Mouse (Mus musculus) heart, embryonic 16.5 days (tissue): ENCODE measurements around the gene Dact3. TPM values are rescaled to one million over a fixed set of nuclear protein-coding genes. Genes with fewer than 3 reads are reported as not detected.

ENCODE experiments used
- ATAC-seq: fragments of 200-750 bp; cut with Nextera tagmentation; replicated peaks from 2 replicates; pipeline ENCODE4 v1.8.0; 2017; ENCODE audit warnings: moderate number of reproducible peaks; ENCODE audit not compliant: insufficient read depth, low FRiP score; ENCODE audit errors: extremely low read depth
- H3K27ac ChIP-seq: fragments of 300-500 bp; sonication (generic); 2 replicates; pipeline ENCODE4 v1.5.1; 2014; ENCODE audit warnings: mild to moderate bottlenecking, low read length, control low read depth, moderate library complexity
- H3K27me3 ChIP-seq: fragments of 300-500 bp; sonication (generic); 2 replicates; pipeline ENCODE4 v1.6.1; 2014; ENCODE audit warnings: low read length, mixed read lengths; ENCODE audit not compliant: control insufficient read depth, insufficient read depth
- H3K36me3 ChIP-seq: fragments of 300-500 bp; sonication (generic); 2 replicates; pipeline ENCODE4 v1.6.1; 2014; ENCODE audit not compliant: control insufficient read depth, insufficient read depth
- H3K4me1 ChIP-seq: fragments of 300-500 bp; sonication (generic); 2 replicates; pipeline ENCODE4 v1.6.1; 2014; ENCODE audit warnings: low read length, mixed read lengths; ENCODE audit not compliant: control insufficient read depth, insufficient read depth
- H3K4me2 ChIP-seq: fragments of 300-500 bp; sonication (generic); 2 replicates; pipeline ENCODE4 v1.6.1; 2014; ENCODE audit warnings: low read depth, mild to moderate bottlenecking, control low read depth, low read length
- H3K4me3 ChIP-seq: fragments of 300-500 bp; sonication (generic); 2 replicates; pipeline ENCODE4 v1.5.1; 2014; ENCODE audit warnings: mild to moderate bottlenecking, control low read depth, low read length
- H3K9ac ChIP-seq: fragments of 300-500 bp; sonication (generic); 2 replicates; pipeline ENCODE4 v1.6.1; 2014; ENCODE audit warnings: low read length, control low read depth
- H3K9me3 ChIP-seq: fragments of 300-500 bp; sonication (generic); replicated peaks from 2 replicates; pipeline ENCODE4 v1.6.1; 2016; ENCODE audit warnings: low read length; ENCODE audit not compliant: control insufficient read depth
- WGBS: fragments of 180-500 bp; shearing (Covaris S2); extraction: QIAGEN DNeasy Blood & Tissue Kit; methylation state at CpG from one replicate; pipeline ENCODE4 v1.1.7; 2014; 5-methylcytosine and 5-hydroxymethylcytosine counted together
- polyA plus RNA-seq: library from polyadenylated mRNA; unstranded; fragments of >200 nt; fragmentation: Nextera tagmentation; extraction: Ambion mirVana; gene quantifications from 2 replicates; pipeline ENCODE4 v1.2.1, GENCODE M21; 2015

Dact3 gene
- polyA plus RNA-seq, 1 experiment from 2014 or later: 2.8 TPM

DNA sequence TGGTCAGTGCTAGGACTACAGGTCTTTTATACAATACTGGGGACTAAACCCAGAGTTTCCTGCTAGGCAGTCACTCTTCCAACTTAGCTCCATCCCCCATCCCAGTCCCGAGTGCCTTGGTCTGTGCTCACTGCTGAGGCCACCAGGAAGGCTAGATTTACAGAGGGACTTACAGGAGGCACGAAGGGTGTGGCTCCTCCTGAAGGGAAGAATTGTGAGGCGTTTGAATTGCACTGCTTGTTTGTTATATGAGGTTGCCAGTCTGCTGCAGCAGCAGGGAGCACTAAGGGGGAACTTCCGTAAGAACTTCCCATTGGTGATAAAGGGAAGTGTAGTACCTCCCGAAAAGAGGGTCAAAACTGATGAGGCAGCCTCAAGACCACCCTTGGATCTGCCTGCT, 5.5 kb downstream of the Dact3 start:
- Histone ChIP-seq H3K9ac (peak overlapping the region; percentile 74), H3K27me3 (peaks cover 6% of the 10 kb centered on the region), H3K9me3 (peaks cover 9% of the 10 kb centered on the region), H3K4me2 (peak overlapping the region; percentile 50), H3K4me3 (peak overlapping the region; percentile 6; the same call in 1 of the 2 replicates), H3K27ac (peak overlapping the region; percentile 97), H3K36me3 (peaks cover 24% of the 10 kb centered on the region), H3K4me1 (peaks cover 34% of the 10 kb centered on the region)
- no peak for ATAC-seq
- WGBS: 30% methylated on average over 5 of the region's 5 CpGs

DNA sequence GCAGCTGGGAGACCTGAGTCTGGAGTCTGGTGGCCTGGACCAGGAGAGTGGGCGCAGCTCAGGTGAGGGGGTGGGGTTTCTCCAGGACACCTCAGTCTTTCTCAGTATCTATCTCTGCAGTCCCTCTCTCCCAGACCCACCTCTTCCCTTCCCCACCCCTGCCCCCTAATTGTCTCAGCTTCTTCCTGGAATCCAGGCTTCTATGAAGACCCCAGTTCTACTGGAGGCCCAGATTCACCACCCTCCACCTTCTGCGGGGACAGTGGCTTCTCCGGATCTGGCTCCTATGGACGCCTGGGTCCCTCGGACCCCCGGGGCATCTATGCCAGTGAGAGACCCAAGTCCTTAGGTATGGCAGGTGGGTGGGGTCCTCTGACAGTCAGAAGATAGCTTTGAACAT, 8.0 kb downstream of the Dact3 start:
- H3K4me3 ChIP-seq: no peak overlapping the region
- H3K27me3 ChIP-seq: peaks cover 6% of the 10 kb centered on the region
- no peak overlapping the region for H3K9ac ChIP-seq
- H3K27ac ChIP-seq: peak overlapping the region; percentile 55
- no peak for ATAC-seq
- peaks cover 46% of the 10 kb centered on the region for H3K36me3 ChIP-seq
- H3K4me2 ChIP-seq: no peak overlapping the region
- peaks cover 26% of the 10 kb centered on the region for H3K4me1 ChIP-seq
- H3K9me3 ChIP-seq: peaks cover 20% of the 10 kb centered on the region
- WGBS: 77% methylated on average over 6 of the region's 6 CpGs

DNA sequence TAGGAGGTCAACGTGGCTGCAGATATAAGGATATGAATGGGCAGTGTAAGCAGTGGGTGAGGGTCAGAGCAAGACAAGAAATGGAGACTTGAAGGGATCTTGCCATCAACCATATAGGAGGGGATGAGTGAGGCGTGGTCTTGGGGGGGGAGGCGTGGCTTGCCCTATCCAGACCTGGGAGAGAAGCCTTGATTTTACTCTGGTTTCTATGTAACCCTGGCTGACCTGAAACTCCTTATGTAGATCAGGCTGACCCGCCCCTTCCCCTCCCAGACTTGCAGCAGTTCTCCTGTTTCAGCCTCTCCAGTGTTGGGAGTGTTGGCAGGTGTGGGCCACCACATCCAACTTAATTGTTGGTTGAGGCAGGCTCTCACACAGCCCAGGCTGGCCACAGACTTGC, 9.2 kb downstream of the Dact3 start:
- 83% methylated on average over 4 of the region's 4 CpGs for WGBS
- Histone ChIP-seq H3K27ac (no peak overlapping the region), H3K4me2 (no peak overlapping the region), H3K27me3 (peaks cover 6% of the 10 kb centered on the region), H3K4me1 (peaks cover 26% of the 10 kb centered on the region), H3K36me3 (peaks cover 46% of the 10 kb centered on the region), H3K4me3 (no peak overlapping the region), H3K9ac (no peak overlapping the region), H3K9me3 (peaks cover 20% of the 10 kb centered on the region)
- no peak for ATAC-seq

DNA sequence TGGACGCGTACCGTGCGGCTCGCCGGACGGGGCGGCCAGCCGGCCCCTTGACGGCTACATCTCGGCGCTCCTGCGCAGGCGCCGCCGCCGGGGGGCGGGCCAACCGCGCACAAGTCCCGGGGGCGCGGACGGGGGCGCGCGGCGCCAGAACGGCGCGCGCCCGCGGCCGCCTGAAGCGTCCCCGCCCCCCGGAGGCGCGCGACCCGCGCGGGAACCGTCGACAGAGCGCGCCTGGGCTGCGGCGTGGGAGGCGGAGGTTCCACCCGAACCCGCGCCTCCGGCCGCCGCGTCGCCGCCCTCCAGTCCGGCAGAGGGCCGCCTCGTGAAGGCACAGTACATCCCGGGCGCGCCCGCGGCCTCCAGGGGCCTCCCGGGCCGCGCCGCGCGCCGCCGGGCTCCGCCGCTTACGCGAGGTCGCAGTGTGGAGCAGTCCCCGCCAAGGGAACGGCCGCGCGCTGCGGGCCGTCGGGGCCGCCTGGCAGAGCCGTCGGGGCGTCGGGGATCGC, 10.2 kb downstream of the Dact3 start:
- Histone ChIP-seq H3K36me3 (peaks cover 46% of the 10 kb centered on the region), H3K9ac (no peak overlapping the region; the same call in 1 of the 2 replicates), H3K27me3 (peaks cover 6% of the 10 kb centered on the region), H3K27ac (no peak overlapping the region), H3K4me1 (peaks cover 24% of the 10 kb centered on the region), H3K4me2 (peak overlapping the region; percentile 45), H3K4me3 (peak overlapping the region; percentile 38), H3K9me3 (peaks cover 20% of the 10 kb centered on the region)
- ATAC-seq: no peak
- WGBS: 24% methylated on average over 89 of the region's 95 CpGs

DNA sequence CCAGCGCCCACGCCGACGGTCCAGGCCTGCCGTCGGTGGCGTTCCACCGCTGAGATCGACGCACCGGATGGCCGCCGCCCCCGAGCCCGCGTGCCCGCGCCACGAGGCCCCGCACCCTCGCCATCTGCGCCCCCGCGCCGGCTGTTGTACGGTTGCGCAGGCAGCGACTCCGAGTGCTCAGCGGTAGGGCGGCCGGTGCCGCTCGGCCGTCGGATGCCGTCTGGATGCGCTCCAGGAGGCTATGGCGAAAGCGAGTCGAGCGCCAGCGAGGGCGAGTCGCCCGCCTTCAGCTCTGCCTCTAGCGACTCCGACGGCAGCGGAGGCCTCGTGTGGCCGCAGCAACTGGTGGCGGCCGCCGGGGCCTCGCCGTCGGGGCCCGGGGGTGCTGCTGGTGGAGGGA, 10.8 kb downstream of the Dact3 start:
- Histone ChIP-seq H3K27ac (no peak overlapping the region), H3K9me3 (peaks cover 20% of the 10 kb centered on the region), H3K4me1 (peaks cover 24% of the 10 kb centered on the region), H3K27me3 (peaks cover 6% of the 10 kb centered on the region), H3K36me3 (peaks cover 46% of the 10 kb centered on the region), H3K4me3 (no peak overlapping the region), H3K4me2 (no peak overlapping the region), H3K9ac (no peak overlapping the region)
- WGBS: 55% methylated on average over 59 of the region's 59 CpGs
- ATAC-seq: no peak

DNA sequence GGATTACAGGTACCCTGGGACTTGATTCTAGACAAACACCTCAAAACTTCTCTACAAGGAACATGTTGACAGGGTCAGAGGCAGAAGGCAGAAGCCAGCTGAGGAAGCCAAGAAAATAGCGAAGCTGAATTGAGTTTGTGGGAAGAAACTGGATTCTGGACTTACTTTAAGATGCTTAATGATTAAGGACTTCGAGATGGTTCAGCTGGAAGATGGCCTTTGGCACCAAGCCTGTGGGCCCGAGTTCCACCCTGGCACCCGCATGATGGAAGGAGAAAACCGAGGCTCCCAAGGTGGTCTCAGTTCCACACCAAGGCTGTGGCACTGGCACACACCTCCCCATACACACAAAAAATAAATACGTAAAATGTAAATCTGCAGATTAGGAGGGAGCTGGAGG, 15.4 kb downstream of the Dact3 start:
- Histone ChIP-seq H3K27me3 (peaks cover 22% of the 10 kb centered on the region), H3K27ac (peak overlapping the region; percentile 72), H3K9me3 (peaks cover 12% of the 10 kb centered on the region), H3K36me3 (peaks cover 23% of the 10 kb centered on the region), H3K9ac (peak overlapping the region; percentile 44), H3K4me1 (peaks cover 19% of the 10 kb centered on the region), H3K4me2 (peak overlapping the region; percentile 68), H3K4me3 (peak overlapping the region; percentile 33)
- 29% methylated on average over 6 of the region's 6 CpGs for WGBS
- ATAC-seq: no peak; the same call in 1 of the 2 replicates

DNA sequence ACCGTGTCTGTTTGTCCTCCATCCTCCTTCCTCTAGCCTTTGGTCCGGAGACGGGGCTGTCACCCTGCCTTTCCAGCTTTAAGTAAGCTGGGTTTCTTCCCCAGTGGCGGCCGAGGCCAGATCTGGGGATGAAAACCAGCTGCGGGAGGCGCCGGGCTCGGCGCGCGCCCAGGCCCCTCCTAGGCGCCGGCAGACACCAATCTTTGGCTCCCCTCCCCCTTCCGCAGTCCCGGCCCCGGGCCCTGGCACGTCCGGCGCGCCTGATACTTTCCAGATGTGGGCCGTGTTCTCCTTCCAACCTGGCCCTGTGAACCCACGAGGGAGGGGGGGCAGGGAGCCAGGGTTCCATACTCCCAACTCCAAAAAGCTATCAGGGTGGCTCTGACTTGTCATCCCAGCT, 15.8 kb downstream of the Dact3 start:
- peak overlapping the region; percentile 68 for H3K4me2 ChIP-seq
- peak overlapping the region; percentile 33 for H3K4me3 ChIP-seq
- 0% methylated on average over 23 of the region's 23 CpGs for whole genome bisulfite sequencing
- H3K9me3 ChIP-seq: peaks cover 8% of the 10 kb centered on the region
- peaks cover 19% of the 10 kb centered on the region for H3K4me1 ChIP-seq
- peak overlapping the region; percentile 53 for H3K9ac ChIP-seq
- peaks cover 19% of the 10 kb centered on the region for H3K36me3 ChIP-seq
- H3K27me3 ChIP-seq: peaks cover 22% of the 10 kb centered on the region
- H3K27ac ChIP-seq: peak overlapping the region; percentile 72
- ATAC-seq: peak; percentile 82

DNA sequence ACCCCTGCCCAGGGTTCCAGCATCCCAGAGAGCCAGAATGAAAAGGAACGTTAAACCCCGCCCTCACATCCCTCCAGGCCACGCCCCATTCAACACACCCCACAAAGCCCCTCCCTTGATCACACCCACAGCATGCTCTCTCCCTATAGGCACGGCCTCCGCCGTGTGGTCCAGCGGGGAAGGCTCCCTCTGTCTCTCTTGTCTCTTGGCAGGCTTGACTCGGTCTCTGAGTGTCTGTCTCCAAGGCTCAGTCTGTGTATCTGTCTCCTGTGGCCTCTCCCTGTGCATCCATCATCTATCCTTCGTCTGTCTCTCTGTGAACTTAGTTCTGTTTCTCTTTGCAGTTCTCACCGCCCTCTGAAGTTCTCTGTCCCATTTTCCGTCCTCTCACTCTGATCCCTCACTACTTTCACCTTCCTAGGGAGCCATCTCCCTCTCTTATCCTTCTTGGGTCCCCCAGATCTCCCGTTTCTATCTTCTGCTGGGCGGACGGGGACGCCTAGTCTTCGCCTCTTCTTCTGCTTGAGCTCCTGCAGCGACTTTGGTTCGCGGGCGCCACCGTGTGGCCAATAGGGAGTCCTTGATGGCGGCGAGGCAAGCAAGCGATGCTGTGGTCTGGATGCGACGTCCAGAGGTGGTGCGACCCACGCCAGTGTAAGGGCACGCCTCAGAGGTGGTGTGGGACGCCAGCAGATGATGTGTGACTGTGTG, 16.7 kb downstream of the Dact3 start, which contains the start of gene Gng8:
Gng8 (plus strand) TSS at position 146 of the 711 bp plus-strand sequence.
- H3K4me2 ChIP-seq: peak within 1 kb of the TSS; percentile 68
- under 1% methylated on average over 30 of the region's 30 CpGs for WGBS
- H3K36me3 ChIP-seq: peaks cover 10% of the 10 kb centered on the region
- peak within 1 kb of the TSS; percentile 72 for H3K27ac ChIP-seq
- H3K4me3 ChIP-seq: peak within 1 kb of the TSS; percentile 33
- H3K4me1 ChIP-seq: peaks cover 19% of the 10 kb centered on the region
- no peaks in the 10 kb centered on the region for H3K9me3 ChIP-seq
- ATAC-seq: peak; percentile 74
- peak within 1 kb of the TSS; percentile 53 for H3K9ac ChIP-seq
- peaks cover 22% of the 10 kb centered on the region for H3K27me3 ChIP-seq

DNA sequence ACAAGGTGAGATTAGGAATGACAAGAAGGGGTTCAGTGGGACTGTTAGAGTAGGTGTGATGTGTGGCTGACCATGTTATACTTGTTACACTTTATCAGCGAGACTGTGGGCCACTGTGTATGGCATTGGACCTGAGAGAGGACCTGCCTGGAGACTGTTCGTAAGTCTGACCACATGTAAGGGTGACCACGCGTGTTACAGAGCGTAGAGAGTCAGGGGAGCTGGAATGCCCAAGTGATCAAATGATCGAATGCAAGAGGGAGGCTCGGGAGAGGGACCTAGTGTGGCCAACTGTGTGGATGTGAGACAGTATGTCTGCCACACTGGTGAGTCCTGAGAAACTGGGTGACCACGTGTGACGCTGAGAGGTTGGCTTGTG, 17.2 kb downstream of the Dact3 start:
- Histone ChIP-seq H3K4me1 (peaks cover 19% of the 10 kb centered on the region), H3K9ac (no peak overlapping the region), H3K4me3 (peak overlapping the region; percentile 33), H3K4me2 (peak overlapping the region; percentile 68), H3K27ac (no peak overlapping the region), H3K36me3 (peaks cover 6% of the 10 kb centered on the region), H3K27me3 (peaks cover 22% of the 10 kb centered on the region), H3K9me3 (no peaks in the 10 kb centered on the region)
- ATAC-seq: 0 out of 2 replicates have a peak, but pooled peaks have one; percentile 0
- whole genome bisulfite sequencing: 34% methylated on average over 9 of the region's 9 CpGs
